Mouse (Mus musculus): Measurements from ENCODE around the gene Trim33.

Trim33 gene

DNA sequence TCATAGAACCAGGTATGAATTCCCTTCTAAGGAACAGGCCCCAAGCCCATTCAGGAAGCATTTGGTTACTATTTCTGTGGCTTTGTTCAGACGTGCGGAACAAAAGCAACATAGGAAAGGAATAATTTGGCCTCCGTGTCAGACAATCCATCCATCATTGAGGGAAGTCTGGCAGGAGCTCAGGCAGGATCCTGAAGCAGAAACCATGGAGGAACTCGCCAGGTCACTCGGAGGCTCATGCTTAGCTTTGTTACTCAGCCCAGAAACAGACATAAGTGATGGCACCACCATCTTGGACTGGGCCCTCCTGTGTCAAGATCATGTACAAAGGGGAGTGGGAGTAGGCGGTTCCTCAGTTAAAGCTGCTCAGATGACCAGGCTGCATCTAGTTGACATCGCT is 82.1 kb downstream of the Trim33 start:
- in situ Hi-C loops (cut with MboI, MseI): loop anchor here (10.0 kb wide), 1 partner anchor 1646 kb away; no protein-coding TSS in a partner anchor

DNA sequence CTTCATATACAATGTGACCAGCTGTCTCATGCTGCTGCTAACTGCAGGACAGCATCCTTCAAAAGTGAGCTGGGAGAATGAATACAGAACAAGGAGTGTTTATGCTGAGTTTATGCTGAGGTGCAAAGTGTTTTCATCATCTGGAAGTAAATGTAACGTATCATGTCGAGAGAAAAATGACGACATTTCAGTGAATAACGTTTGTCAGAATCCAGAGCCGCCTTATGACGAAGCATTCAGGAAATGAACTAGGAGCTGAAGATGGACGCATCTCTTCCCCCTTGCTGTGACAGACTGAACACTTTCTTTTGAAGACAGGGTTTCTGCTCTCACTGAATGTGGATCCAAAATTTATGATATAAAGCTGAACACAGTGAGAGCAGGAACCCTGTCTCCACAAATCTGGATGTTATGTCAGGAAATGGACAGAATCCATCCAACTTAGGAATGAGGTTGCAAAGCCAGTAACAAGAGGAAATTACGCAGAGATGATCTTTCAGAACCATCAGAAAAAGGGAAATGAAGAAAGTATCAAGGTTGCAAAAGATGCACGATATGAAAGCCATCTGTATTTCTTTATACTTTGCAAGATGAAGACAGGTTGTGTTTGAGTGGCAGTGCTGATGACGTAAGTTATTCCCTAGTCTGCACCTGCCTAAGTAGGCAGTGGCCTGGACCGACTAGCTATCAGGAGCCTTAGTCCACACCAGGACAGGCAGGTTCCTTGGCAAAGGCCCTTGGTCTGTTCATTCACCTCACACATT is 85.3 kb downstream of the Trim33 start:
- in situ Hi-C loops (cut with MboI, MseI): loop anchor here (10.0 kb wide), 1 partner anchor 1650 kb away; no protein-coding TSS in a partner anchor

DNA sequence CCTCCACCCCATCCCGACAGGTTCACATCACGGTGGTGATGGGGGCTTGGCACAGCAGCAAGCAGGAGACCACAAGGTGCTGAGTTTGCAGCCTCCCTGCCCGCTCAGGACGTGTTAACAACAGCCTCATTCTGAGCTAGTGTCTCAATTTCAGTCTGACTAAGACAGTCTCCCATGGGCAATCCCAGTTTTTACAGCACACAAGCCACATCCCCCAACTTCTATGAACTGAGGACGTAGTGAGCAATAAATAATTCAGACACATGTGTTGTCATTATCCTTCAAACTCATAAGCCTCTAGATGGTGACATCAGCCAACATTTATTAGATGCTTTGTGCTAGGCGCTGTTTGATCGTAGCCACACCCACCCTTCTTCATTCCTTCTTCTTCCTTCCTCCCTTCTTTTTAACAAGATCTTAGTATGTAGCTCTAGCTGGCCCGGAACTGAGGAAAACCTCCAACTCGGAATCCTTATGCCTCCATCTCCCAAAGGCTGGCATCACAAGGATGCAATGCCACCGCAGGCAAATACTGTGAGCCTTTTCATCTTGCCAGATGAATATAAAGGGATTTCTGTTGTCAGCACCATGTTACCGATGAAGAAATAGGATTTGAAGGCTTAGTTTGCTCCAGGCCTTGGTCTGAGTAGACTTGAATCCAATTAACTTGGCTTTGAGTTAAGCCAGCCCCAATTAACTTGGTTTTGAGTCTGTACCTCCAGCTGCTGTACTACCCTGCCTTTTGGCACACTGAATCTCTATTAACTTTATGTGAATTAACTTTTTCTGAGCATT is 88.3 kb downstream of the Trim33 start:
- in situ Hi-C loops (cut with MboI, MseI): loop anchor here (10.0 kb wide), 1 partner anchor 1653 kb away; no protein-coding TSS in a partner anchor

DNA sequence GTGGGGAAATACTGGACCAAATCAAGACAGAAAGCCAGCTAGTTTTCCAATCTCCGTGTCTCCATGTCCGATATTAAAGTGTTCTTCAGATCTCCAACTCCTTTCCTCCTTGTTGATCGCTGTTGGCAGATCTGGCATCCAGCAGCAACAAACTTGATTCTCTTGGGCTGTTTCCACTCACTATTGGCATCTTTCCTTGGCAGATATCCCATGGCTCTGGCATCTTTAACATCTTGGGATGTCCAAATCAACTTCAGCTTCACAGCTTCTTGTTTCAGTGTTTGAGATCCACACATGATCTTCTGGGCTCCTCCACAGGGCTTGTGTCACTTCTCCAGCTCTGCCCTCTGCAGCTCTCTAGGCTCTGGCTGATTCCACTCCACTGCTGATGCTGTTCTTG is 89.6 kb downstream of the Trim33 start:
- in situ Hi-C loops (cut with MboI, MseI): loop anchor here (10.0 kb wide), 1 partner anchor 1654 kb away; no protein-coding TSS in a partner anchor

DNA sequence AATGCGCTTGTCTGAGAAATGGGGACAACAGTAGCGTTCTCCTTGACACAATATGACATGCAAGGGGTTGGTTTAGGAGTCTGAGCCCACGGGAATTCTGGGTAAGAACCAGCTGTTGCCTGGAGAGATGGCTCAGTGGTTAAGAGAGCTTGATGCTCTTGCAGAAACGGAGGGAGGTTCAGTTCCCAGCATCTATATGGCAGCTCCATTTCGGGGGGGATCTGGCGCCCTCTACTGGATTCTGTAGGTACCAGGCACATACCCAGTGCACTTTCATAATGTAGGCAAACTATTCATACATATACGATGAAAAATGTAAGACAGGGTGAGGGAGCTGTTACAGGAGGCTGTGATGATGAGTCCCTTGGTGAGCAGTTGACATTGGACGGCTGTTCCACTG is 94.9 kb downstream of the Trim33 start:
- in situ Hi-C loops (cut with MboI, MseI): no loop called here

DNA sequence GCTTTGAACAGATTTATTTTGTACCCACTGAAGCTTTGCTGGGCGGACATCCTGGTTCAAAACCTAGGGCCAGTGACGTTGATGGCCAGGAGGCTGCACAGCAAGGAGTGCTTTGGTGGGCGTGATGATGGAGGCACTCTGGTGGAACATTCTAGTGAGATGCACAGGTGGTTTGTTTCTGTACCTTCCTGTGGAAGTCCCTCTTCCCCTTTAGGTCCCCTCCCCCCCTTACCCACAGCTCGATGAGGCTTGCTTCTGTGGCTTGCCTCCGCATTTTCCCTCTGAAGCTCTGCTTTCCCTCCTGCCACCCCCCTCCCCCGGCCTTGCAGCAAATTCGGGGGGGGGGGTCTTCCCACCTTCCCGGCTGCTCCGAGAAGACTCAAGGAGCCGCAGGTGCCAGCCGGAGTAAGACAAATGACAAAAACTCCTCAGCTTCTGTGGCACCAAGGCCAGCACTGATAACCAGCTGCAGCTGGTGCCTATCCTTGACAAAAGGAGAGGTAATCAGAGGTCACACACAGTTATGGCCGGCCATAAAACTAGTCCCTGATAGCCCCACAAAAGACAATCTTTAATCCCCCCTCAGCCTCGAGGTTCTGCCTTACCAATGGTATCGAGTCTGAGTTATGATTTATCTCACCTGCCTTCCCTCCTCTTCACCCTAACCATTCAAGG is 96.2 kb downstream of the Trim33 start:
- in situ Hi-C loops (cut with MboI, MseI): no loop called here

DNA sequence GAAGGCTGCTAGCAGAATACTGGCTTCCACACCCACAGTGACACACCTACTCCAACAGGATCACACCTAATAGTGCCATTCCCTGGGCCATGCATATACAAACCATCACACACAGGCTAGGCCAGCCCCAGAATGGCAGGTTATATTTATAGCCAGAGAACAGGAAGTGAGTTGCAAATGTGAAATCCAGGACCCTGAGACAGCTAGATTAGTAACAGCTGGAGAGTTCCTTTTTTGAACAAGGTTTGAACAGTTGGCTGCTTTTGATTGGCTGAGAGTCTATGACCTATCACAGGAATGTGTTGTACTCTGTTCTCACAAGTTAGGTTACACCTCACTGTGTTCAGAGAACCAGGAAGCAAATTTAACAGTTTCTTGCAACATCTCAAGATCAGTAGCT is 98.9 kb downstream of the Trim33 start:
- in situ Hi-C loops (cut with MboI, MseI): no loop called here

DNA sequence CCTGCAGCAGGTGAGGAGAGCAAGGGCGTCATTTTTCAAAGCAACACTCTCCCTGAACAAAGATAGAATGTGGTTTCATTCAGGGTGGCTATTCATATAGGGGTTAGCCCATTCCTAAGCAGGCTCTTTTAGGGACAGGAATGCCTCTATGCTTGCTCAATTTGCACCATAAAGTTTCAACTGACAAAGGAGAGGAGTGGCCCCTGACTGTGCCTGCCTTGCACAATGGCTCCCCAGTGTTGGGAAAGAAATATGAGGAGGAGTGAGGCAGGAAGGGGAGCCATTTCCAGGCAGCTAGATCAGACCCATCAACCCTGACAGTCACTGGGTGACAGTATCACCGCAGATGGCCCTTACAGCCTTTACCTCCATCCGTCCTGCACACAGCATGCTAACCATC is 100.3 kb downstream of the Trim33 start:
- in situ Hi-C loops (cut with MboI, MseI): no loop called here

DNA sequence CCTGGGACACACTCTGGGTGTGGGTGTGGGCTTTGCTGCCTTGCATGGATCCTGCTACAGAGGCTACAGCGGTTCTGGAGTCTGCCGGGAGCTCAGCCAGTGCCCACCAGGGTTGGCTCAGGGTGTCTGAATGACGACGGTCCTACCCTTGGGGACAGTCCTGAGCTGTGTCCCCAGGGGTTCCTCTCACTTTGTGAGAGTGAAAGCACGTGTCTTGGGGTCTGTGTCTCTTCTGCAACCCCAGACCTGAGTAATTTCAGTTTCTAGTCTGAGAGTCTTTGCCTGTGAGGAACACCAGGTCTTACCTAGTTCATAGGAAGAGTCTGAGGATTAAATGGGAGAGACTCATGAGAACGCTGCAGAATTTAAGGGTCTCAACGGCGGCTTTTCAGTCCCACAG is 101.7 kb downstream of the Trim33 start:
- in situ Hi-C loops (cut with MboI, MseI): loop anchor here (10.0 kb wide), 2 partner anchors 156 to 524 kb away; no protein-coding TSS in a partner anchor

DNA sequence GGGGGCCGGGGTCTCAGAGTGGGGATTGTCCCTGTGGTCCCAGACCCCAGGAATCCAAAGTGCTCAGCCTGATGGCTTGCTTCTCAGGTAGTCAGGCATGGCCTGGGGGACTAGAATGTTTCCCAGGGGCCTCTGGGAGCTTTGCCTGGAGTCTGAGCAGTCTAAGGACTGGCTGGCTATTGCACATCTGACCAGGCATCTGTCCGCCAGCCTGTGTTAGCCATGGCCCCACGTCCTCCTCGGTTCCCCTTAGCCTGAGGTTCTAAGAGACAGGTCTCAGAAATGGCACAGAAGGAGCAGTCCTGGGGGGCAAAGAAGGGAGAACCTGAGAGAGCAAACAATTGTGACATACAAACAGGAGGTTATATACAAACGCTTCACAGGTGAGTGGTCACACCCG is 102.3 kb downstream of the Trim33 start:
- in situ Hi-C loops (cut with MboI, MseI): loop anchor here (10.0 kb wide), 2 partner anchors 157 to 523 kb away; no protein-coding TSS in a partner anchor

DNA sequence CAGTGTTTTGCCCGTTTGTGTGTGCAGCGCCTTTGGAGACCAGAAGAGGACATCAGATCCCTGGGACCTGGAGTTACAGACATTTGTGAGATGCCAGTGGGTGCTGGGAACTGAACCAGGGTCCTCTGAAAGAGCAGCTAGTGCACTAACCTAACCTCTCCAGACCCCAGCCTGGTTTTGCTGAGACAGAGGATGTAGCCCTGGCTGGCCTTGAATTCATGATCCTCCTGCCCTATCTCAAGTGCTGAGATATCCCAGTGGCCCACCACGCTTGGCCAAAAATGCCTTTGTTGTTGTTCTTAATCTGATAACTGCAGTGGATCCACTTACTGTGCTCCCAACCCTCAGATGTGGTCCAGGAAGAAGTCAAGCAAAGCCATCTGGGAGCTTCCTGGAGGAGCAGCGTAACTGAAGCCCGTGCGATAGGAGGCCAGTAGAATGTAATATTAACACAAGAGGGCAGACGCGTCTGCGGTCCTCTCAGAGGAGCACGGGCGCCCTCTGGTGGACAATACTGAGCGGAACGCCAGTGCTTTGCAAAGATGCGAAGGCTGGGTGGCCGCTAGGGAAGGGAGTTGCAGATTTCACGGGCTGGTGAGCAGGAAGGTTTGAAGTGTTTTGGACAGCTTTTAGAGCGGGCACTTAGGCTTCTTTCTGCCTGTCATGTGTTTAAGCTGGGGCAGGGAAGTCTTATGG is 103.9 kb downstream of the Trim33 start:
- in situ Hi-C loops (cut with MboI, MseI): loop anchor here (10.0 kb wide), 2 partner anchors 158 to 522 kb away; no protein-coding TSS in a partner anchor

DNA sequence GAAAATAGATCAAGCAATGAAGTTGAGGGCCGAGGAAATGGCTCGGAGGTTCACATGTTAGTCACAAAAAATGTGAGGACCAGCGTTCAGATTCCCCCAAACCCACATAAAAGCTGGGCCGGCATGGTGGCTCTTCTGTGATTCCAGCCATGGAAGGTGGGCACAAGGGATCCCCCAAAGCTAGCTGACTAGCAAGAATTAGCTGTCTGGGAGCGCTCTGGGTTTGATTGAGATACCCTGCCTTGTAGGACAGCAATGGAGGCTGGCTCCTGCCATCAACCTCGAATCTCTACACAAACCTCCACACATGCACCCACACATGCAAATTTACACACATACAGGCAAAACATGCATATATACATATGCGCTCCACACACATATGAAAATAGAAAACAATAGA is 105.4 kb downstream of the Trim33 start:
- in situ Hi-C loops (cut with MboI, MseI): loop anchor here (10.0 kb wide), 2 partner anchors 160 to 520 kb away; no protein-coding TSS in a partner anchor

DNA sequence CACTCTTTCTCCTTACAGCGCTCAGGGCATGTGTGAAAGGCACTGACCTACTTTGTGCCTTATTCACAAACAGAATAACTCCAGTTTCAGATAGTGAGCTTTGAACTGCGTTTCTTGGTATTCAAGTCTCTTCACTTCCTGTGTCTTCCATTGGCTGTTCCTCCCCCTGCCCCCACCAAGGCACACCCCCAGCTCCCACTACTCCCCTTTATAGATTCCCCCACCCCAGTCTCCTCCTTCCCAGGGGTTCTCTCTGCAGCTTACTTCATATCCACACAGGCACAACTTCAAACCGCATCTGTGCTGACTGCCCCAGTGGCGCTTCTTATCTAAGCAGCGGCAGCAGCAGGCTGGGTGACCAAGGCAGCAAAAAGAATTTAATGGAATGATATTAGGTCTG is 105.9 kb downstream of the Trim33 start:
- in situ Hi-C loops (cut with MboI, MseI): loop anchor here (10.0 kb wide), 2 partner anchors 160 to 520 kb away; no protein-coding TSS in a partner anchor

DNA sequence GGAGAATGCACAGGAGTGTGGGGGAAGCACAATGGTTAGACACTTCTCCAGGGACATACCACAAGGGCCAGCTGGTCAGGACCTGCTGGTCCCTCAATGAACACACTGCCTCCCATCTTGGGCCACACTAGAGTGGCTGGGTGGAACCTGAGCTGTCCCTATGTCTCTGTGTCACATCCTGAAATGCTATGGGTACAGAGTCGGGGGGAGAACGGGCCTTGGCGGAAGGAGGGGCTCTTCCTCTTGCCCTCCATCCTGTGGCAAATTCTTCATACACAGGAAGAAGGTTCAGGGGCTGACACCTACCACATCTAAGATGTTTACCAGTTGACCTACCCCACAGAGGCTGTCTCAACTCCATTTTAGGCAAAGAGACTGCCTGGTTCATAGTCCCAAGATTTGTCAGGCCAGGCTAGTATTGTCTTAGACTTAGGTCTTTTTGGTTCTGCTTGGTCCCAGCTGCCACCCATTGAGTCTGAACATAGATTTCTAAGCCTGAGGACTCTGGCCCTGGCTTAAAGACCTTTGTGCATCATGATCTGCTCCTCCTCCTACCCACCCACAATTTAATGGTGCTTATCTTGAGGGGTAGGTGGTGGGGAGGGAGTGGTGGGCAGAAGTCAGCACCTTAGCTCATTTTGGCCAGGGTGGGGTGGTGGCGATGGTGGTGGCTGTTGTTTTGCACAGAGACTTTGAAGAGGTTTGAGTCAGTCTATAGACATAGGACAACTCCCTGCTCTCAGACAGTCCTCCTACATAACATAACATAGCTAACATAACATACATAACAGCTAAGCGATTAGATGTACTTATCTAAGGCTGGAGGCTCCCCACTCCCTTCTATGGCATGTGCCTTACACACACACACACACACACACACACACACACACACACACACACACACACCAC is 106.5 kb downstream of the Trim33 start:
- in situ Hi-C loops (cut with MboI, MseI): loop anchor here (10.0 kb wide), 2 partner anchors 161 to 519 kb away; no protein-coding TSS in a partner anchor

DNA sequence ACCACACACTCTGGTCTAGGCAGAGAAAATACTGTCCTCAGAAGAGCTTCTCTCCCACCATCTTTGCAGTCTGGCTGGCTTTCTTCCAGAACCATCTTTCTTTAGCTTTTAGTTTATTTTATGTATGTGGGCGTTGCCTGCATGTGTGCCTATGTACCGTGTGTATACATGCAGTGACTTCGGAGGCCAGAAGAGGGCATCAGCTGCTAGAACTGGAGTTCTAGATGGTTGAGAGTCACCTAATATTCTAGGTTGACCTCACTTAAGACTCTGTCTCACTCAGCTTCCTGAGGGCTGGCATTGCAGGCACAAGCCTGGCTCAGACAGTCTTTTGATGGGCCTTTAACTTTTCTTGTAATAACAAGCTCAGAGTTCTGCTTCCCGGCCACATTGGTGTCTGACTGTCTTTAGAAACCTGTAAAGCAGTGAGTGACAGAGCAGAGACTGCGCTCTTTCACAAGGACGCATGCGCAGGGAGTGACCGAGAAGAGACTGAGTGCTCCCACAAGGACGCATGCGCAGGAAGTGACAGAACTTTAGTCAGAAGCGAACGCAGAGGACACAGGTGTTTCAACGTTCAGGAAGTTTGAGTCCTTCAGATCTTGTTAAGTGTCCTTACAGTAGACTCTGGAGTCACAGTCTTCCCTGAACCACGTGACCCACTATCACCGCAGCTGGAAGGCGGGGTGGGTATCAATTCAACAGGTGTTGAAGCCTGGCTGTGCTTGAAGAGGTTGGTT is 107.4 kb downstream of the Trim33 start:
- in situ Hi-C loops (cut with MboI, MseI): loop anchor here (10.0 kb wide), 2 partner anchors 162 to 518 kb away; no protein-coding TSS in a partner anchor

DNA sequence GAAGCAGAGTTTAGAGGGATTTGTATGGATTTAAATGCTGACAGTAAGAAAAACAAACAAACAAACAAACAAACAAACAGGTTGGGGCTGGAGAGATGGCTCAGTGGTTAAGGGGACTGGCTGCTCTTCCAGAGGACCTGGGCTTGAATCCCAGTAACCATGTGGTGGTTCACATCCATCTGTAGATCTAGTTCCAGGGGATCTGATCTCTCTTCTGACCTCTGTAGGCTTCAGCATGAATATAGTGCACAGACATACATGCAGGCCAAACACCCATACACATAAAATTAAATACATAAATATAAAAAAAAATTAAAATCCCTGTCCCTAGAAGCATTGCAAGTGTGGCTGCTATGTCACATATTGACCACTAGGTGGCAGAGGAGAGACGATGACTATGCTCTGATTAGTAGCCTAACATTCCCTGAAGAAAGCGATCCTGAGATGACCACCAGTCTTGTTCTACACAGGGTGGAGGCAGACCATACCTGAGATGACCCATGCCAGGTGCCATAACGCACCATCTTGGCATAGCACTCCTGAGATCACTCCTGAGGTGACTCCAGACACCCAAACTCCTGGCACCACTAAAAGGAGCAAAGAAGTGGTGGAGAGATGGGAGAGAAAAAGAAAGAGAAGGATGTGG is 113.6 kb downstream of the Trim33 start:
- in situ Hi-C loops (cut with MboI, MseI): loop anchor here (5.0 to 10.0 kb wide), 2 partner anchors 345 to 542 kb away; partner anchors contain the start of genes Gm10964 and Olfml3

DNA sequence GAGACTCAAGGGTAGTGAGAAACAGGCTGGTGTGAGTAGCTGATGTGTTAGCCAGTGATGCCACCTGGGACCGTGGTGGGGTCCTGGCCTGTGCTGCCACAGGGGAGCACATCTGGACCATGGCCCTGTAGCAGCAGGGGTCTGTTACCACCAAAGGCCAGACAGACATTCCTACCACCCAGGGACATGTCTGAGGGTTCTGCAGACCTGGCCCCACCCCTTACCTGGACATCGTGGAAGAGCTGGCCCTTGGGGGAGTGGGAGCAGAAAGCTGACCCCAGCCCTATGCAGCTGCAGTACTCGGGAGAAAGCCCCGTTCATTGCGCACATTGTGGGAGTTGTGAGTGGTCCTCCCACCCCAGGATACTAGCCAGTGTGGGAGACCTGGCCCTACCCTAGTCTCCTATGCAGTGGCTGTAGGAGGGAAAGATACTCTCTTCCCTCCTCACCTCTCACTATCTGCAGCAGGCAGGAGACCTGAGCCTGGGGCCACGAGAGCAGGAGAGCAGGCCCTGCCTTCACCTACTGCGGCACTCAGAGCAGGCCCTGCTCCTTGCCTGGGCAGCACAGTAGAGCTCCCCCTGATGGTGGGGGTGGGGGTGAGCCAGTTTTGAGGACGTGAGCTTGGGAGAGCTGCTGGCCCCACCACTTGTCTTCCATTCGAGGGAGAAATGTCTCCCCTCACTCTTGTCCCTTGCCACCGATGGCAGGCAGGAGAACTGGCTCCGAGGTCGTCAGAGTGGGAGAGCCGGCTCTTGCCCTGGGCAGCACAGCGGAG is 114.4 kb downstream of the Trim33 start:
- in situ Hi-C loops (cut with MboI, MseI): loop anchor here (5.0 to 10.0 kb wide), 2 partner anchors 344 to 541 kb away; partner anchors contain the start of genes Gm10964 and Olfml3

DNA sequence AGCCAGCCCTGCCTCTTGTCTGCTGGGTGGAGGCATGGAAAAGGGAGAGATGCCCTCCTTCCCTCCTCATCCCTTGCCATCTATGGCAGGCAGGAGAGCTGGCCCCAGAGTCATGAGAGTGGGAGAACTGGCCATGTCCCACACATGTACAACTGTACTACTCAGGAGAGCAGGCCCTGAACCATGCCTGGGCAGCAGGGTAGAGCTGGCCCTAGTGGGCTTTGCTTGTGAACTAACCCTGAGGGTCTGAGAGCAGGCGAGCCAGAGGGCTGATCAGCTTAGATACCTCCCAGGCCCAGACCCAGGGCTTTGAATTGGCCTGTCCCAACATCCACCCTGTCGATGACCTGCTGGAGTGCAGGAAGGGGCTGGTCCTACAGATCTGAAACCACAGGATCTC is 115.0 kb downstream of the Trim33 start:
- in situ Hi-C loops (cut with MboI, MseI): loop anchor here (5.0 to 10.0 kb wide), 2 partner anchors 343 to 541 kb away; partner anchors contain the start of genes Gm10964 and Olfml3
